Mouse (Mus musculus) lung, embryonic 14.5 days (tissue): ENCODE measurements at regions not wholly inside any gene's neighbourhood (a gene's known extent, or its start where the extent isn't known, plus 50 kb on each side); places are given as distances from the start of the nearest gene placed in this dataset.

Source experiments
- ATAC-seq: fragments of 200-750 bp; cut with Nextera tagmentation; 2 replicates; pipeline ENCODE4 v1.8.0; 2017; ENCODE audit warnings: mild to moderate bottlenecking, moderate TSS enrichment, moderate library complexity; ENCODE audit not compliant: insufficient read depth
- DNase-seq: peaks from one replicate; pipeline ENCODE4 v3.0.0-alpha.2; 2015
- H3K27ac ChIP-seq: fragments of 300-500 bp; sonication (generic); 2 replicates; pipeline ENCODE4 v1.5.1; 2014; ENCODE audit warnings: low read depth, mild to moderate bottlenecking, moderate library complexity
- H3K27me3 ChIP-seq: fragments of 300-500 bp; sonication (generic); 2 replicates; pipeline ENCODE4 v1.6.1; 2014; ENCODE audit warnings: low read length, control low read depth; ENCODE audit not compliant: insufficient read depth
- H3K36me3 ChIP-seq: fragments of 300-500 bp; sonication (generic); 2 replicates; pipeline ENCODE4 v1.6.1; 2014; ENCODE audit warnings: control low read depth; ENCODE audit not compliant: insufficient read depth
- H3K4me1 ChIP-seq: fragments of 300-500 bp; sonication (generic); 2 replicates; pipeline ENCODE4 v1.6.1; 2014; ENCODE audit warnings: antibody characterized with exemption, control low read depth; ENCODE audit not compliant: insufficient read depth
- H3K4me2 ChIP-seq: fragments of 300-500 bp; sonication (generic); 2 replicates; pipeline ENCODE4 v1.6.1; 2014; ENCODE audit warnings: mild to moderate bottlenecking
- H3K4me3 ChIP-seq: fragments of 300-500 bp; sonication (generic); 2 replicates; pipeline ENCODE4 v1.5.1; 2014; ENCODE audit warnings: low read depth, low read length
- H3K9ac ChIP-seq: fragments of 300-500 bp; sonication (generic); 2 replicates; pipeline ENCODE4 v1.6.1; 2014
- H3K9me3 ChIP-seq: fragments of 300-500 bp; sonication (generic); 2 replicates; pipeline ENCODE4 v1.6.1; 2016; ENCODE audit warnings: low read depth, low read length, control low read depth
- CTCF ChIP-seq: IDR thresholded peaks from 2 replicates; pipeline ENCODE4 v1.5.1; 2016; ENCODE audit warnings: antibody characterized with exemption, low read depth
- WGBS: fragments of 180-500 bp; shearing (Covaris S2); extraction: QIAGEN DNeasy Blood & Tissue Kit; methylation state at CpG from one replicate; pipeline ENCODE4 v1.1.7; 2014; 5-methylcytosine and 5-hydroxymethylcytosine counted together

GRCm38 (mm10) chr17:93563277-93563772 lies 364.5 kb downstream of the Adcyap1 start:
- H3K27ac ChIP-seq: no peak overlapping the region
- ATAC-seq: peak; percentile 65
- H3K36me3 ChIP-seq: no peaks in the 10 kb centered on the region
- H3K27me3 ChIP-seq: no peaks in the 10 kb centered on the region
- no peaks in the 10 kb centered on the region for H3K9me3 ChIP-seq
- no peak overlapping the region for H3K4me3 ChIP-seq
- WGBS: 17% methylated on average over 1 of the region's 1 CpGs
- no peaks in the 10 kb centered on the region for H3K4me1 ChIP-seq
- no peak for TF ChIP-seq CTCF
- peak; percentile 71 for DNase-seq
- H3K9ac ChIP-seq: no peak overlapping the region
- no peak overlapping the region for H3K4me2 ChIP-seq

GRCm38 (mm10) chr17:93579981-93580380 lies 381.2 kb downstream of the Adcyap1 start:
- ATAC-seq: no peak
- no peak overlapping the region for H3K4me2 ChIP-seq
- no peaks in the 10 kb centered on the region for H3K4me1 ChIP-seq
- no peaks in the 10 kb centered on the region for H3K9me3 ChIP-seq
- 72% methylated on average over 5 of the region's 5 CpGs for WGBS
- no peaks in the 10 kb centered on the region for H3K27me3 ChIP-seq
- no peak overlapping the region for H3K9ac ChIP-seq
- TF ChIP-seq CTCF: no peak
- DNase-seq: no peak
- no peak overlapping the region for H3K4me3 ChIP-seq
- H3K27ac ChIP-seq: no peak overlapping the region
- no peaks in the 10 kb centered on the region for H3K36me3 ChIP-seq

- H3K27me3 ChIP-seq: no peaks in the 10 kb centered on the region
- TF ChIP-seq CTCF: no peak
- ATAC-seq (no peak), DNase-seq (no peak)
- H3K9me3 ChIP-seq: no peaks in the 10 kb centered on the region
- H3K36me3 ChIP-seq: no peaks in the 10 kb centered on the region
- no peak overlapping the region for H3K4me3 ChIP-seq
- no peak overlapping the region for H3K27ac ChIP-seq
- H3K4me1 ChIP-seq: no peaks in the 10 kb centered on the region
- no peak overlapping the region for H3K9ac ChIP-seq
- no peak overlapping the region for H3K4me2 ChIP-seq
- 95% methylated on average over 2 of the region's 2 CpGs for WGBS
These were observed 399.4 kb downstream of the Adcyap1 start for GRCm38 (mm10) chr17:93598181-93598685.

- Histone ChIP-seq H3K9ac (no peak overlapping the region), H3K36me3 (no peaks in the 10 kb centered on the region), H3K4me1 (no peaks in the 10 kb centered on the region), H3K4me2 (no peak overlapping the region), H3K9me3 (no peaks in the 10 kb centered on the region), H3K27me3 (no peaks in the 10 kb centered on the region), H3K4me3 (no peak overlapping the region), H3K27ac (no peak overlapping the region)
- WGBS: 70% methylated on average over 3 of the region's 3 CpGs
- no peak for TF ChIP-seq CTCF
- no peak for DNase-seq
- ATAC-seq: no peak
These were observed 401.4 kb downstream of the Adcyap1 start for GRCm38 (mm10) chr17:93600236-93600635.

- Histone ChIP-seq H3K36me3 (no peaks in the 10 kb centered on the region), H3K9me3 (no peaks in the 10 kb centered on the region), H3K4me2 (no peak overlapping the region), H3K4me3 (no peak overlapping the region), H3K27ac (no peak overlapping the region), H3K9ac (no peak overlapping the region), H3K27me3 (no peaks in the 10 kb centered on the region), H3K4me1 (no peaks in the 10 kb centered on the region)
- TF ChIP-seq CTCF: no peak
- ATAC-seq (no peak), DNase-seq (no peak)
- 82% methylated on average over 1 of the region's 1 CpGs for WGBS
These were observed 410.4 kb downstream of the Adcyap1 start for GRCm38 (mm10) chr17:93609261-93609660.

- 52% methylated on average over 1 of the region's 1 CpGs for WGBS
- H3K4me1 ChIP-seq: no peaks in the 10 kb centered on the region
- TF ChIP-seq CTCF: no peak
- H3K9me3 ChIP-seq: no peaks in the 10 kb centered on the region
- no peak overlapping the region for H3K9ac ChIP-seq
- no peak overlapping the region for H3K27ac ChIP-seq
- ATAC-seq (no peak), DNase-seq (no peak)
- no peaks in the 10 kb centered on the region for H3K27me3 ChIP-seq
- H3K4me2 ChIP-seq: no peak overlapping the region
- H3K36me3 ChIP-seq: no peaks in the 10 kb centered on the region
- H3K4me3 ChIP-seq: no peak overlapping the region
These were observed 411.3 kb downstream of the Adcyap1 start for GRCm38 (mm10) chr17:93609942-93610596.
